Mouse (Mus musculus) cerebellum, adult 9-10 months (tissue): ENCODE measurements at regions not wholly inside any gene's neighbourhood (a gene's known extent, or its start where the extent isn't known, plus 50 kb on each side); places are given as distances from the start of the nearest gene placed in this dataset.
A peak's percentile ranks its signal among the peaks of the same experiment; 100 is the strongest.

Experiments used
- DNase-seq: peaks from one replicate; pipeline ENCODE4 v3.0.0; 2022

DNA sequence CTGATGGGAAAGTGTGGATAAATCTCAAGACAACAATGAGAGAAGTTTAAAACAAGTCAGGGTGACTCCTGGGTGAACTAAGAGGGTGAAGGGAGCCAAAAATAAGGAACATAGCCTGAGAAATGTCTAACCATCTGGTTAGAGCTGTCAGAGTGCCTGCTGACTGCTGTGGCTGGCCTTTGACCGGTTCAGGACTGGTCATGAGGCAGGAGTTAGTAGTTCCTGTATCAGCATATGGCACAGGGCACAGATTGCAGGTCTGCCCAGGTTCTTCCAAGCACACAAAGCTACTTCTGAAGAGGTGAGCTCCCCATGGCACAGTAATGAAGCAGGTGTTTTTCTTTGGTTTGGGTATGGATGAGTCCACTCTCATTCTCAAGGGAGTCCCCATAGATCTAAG lies 302.0 kb downstream of the Cd109 start:
- DNase-seq: no peak

DNA sequence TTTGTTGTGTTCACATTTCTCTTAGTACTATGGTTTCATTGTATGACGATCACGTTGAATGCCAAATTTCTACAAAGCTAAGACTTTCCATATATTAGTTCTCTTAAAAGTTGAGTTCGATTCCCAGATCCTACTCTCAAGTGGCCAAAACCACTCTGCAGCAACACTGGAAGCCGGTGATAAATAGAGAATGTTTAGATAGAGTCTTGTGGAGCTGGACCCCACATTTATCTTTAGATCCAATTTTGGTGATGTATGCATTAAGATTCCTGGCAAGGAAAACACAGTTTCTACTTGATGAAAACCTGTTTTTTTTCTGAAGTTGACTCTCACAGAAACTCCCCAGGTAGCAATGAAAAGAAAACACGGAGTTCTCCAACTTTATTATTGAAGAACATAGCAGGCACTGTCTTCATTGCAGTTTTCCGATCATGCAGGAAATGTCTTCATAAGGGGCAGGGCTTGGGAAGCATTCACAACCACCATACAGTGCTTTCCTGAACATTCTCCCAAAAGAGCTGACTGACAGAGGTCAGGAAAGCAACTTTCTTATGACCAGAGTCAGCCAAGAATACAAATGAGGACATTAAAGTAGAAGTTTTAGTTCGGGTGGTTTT lies 310.7 kb downstream of the Cd109 start:
- DNase-seq: no peak

DNA sequence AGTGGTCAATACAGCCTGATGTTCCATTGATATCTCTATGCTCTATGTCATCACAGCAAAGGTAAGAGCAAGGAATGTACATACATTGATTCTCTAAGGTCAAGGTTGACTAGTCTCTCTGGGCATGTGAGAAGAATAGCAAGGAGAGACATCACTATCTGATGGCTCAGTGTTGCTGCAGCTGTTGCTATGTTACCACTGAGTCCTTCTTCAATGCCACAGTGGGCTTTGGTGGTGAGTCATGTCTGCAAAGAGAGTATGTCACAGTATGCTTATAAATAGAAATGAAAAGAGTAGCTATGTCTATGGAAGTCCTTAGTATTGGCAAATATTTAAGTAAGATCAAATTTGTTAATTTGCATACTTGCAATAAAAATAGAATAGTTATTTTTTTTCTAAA lies 326.3 kb downstream of the Cd109 start:
- DNase-seq: no peak

DNA sequence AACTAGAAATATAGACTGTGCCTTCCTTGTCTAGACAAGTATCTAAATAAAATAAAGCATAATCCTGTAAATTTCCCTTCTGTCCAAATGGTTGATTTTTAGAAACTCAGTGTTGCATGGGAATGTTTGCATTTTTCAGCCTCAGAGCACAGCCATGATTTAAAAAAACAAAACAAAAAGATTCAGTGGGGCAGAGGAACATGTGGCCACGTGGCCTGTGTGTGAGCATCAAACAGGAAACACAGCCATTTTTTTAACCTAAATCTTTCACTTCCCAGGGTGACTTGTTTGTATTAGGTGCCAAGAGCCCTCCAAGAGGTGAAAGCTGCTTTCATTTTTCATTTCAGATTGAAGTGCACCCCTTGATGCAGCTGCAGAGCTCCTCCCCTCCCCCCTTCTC lies 349.5 kb downstream of the Cd109 start:
- DNase-seq: no peak

DNA sequence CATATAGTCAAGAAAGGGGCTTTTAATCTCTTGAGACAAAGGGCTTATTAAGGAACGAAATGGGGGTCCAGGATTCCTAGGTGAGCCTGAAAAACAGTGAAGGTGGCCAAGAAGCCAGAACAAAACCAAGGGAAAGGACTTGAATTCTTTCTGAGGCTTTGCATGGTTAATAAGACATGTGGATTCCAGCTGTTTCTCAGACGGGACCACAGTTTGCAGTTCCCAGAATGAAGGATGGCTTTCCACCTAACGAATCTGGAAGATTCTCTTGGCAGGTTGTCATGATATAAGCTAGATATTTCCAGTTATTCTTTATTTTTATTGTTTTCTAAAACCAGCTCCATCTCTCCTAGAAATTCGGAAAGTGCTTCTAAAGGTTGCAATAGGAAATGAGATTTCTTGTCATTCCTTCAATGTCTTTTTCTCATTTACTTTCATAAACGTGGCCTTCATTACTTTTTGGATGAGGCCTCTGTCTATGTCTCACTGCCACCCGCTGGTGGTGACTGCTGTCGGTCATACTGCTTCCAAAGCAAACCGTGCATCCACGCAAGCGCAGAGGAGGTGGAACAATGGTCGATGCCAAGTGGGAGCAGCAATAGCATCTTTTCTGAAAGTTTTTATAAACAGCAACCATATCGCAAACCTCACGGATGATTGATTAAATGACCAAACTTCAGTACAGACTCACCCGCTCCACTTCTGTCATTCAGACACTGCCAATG lies 350.0 kb downstream of the Cd109 start:
- peak; percentile 38 for DNase-seq

DNA sequence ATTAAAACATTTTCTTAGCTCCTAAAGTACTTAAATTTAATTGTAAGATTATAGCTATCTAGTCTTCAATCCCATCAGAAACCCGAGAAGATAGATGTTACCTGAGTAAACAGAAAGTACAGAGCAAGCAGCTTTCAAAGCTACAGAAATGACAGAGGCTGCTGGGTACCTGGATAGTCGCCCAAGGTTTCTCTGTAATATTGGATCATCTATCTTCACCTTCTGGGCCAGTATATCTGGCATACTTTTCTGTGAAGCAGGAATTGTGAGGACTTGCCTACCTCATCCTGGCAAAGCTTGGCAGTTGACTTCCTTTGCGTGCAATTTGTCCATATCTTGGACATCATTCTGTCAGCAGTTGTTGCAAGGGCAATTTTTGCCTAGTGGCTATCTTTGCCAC lies 356.4 kb downstream of the Cd109 start:
- peak; percentile 46 for DNase-seq

DNA sequence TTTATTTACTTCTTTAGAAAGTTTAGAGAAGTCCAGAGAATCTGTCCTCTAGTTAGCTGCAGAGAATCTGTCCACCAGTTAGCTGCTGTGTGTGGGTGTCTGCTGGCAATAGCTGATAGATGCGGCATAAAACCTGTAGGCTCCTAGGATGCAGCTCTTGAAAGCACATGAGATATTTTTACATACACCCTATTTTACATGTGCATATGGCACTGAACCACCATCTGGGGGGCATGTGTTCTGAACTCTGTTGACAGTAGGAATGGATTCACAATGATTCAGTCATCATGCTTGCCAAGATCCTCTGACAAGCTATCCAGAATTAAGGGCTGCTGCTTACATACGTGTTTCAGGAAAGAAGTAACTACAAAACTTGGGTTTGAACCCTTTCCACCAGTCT lies 368.4 kb downstream of the Cd109 start:
- no peak for DNase-seq

DNA sequence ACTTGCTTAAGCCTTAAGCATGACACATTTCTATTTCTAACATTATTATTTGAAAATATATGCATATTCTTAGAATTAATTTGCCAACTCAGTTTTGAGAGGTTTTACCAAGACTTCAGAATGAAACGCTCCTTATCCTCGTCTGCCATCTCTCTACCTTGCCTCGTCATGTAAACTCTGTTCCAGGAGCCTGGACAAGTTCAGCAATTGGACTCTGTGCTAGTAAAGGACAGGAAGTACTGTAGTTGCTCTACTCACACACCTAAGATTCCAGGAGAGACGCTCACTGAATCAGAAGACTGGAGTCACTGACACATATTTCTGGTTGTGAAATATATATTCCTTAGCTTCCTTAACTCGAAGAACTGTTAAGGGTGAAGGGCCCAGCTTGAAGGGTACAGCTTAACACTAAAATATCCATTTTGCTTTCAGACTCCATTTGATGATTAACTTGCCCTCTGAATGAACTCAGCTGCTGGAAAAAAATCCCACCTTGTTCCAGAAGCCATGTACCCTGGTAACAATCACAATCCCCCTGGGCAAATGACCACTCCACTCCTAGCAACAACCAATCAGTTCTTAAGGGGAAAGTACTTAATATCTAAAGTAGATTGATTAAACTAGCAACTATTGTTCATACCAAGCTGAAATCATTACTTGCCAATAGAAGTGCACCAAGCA lies 370.0 kb downstream of the Cd109 start:
- DNase-seq: no peak

DNA sequence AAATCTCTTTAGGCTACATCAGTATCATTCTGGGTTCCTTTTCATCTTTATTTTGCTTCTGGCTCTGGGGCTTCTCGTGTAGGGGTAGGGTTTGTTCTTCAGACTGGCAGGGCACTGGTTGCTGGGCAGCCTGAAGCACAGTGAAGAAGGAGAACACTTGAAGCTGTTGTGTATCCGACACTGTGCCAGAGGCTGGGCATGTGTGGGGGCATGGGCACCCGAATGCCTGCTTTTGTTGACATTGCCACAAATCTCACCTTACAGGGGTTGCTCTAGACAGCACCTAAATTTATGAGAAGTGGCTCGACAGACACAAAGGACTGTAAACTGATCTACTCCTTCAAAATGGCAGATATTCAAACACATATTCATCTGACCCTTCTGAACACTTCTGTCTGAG lies 376.0 kb downstream of the Cd109 start:
- DNase-seq: no peak

DNA sequence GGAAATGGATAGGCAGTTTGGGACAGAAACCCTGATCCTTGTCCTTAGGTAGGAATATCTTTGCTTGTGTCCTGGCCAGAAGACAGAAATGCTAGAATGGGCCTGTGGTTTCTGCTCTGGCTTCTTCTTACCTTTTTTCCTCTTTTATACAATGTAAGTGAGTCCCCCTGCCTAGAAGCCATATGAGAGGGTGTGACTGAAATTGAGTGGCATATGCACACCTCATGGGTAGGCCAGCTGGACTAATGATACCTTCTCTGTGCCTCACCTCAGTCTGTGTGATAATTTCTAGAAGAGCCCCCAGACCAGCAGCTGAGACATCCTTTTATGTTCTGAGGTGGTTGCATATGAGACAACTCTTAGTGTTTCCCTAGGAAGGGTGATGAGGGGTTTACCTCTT lies 385.7 kb downstream of the Cd109 start:
- no peak for DNase-seq

DNA sequence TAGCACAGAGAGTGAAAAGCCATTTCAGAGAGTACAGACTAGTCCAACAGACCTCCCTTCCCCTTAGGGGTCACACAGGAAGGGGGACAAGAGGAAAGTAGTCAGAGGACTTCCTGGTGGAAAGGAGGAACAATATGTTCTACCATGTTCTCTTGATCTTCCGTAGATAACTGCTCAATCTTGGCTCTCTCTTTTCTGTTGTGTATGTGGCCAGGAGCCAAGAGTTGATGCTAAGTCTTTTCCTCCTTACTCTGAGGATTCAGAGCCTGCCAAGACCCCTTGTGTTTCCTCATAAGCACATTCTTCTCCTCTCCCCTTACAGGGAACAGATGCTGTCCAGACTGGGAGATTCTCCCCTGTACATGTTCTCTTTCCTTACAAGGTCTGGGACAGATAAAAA lies 386.6 kb downstream of the Cd109 start:
- no peak for DNase-seq

DNA sequence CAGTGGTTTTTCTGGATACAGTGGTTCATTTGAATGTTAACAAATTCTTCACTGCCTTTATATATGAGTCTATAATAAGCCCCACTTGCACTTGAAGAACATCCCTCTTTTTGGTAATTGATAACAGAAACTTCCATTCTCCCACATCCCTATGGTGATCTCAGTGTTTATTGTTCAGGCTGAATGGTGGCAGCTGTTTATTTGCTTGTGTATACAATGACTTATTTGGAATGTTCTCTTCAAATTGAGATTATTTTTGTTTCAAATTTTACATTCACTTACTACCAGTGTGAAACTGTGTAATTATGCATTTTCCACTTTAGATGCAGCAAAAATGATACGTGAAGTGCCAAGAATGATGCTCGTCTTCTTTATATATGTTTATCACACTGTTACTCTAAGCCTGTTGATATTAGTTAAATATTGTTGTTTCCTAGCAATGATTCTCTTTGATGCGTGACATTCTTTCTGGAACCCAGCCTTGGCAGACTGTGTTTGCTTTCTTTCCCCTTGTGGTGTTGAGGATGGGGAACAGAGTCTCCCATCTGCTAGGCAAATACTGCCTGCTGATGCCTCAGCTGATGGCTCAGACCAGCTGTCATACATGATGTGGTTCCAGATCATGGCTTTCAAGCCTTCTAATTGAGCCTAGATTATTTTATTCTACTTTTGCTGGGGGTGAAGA lies 389.1 kb downstream of the Cd109 start:
- DNase-seq: peak; percentile 92

DNA sequence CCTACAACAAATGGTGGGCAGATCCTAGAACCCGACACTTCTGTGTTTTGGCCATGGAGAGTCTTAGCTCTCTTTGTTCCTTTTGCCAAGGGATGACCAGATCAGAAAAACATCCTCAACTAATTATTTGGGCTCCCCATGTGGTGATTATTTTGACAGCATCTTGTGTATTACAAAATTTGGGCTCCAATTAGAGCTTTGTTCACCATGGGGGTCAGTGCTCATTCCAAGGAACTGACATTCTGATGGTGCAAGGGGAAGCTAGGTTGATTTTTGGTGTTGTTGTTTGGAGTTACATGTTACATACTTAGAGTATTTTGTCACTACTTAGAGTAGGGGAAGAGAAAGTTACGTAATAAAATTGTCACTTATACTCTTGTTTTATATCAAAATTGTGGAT lies 406.9 kb downstream of the Cd109 start:
- peak; percentile 75 for DNase-seq

DNA sequence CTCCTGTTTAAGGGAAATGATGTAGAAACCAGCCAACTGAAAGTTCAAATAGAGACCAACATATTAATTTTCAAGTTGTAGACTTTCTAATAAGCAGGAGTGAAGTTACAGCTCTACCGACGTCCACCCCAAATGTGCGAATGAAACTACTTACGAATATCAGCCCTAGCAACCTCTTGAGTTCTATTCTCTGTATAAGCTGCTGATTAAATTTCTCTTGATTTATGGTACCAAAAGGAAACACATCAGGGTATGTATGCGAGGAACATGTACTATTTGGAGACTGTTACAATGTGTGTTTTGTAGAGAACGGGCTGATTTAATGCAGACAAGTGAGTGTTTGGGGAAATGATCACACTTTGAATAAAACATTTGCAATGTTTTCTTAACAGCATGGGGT lies 412.9 kb downstream of the Cd109 start:
- DNase-seq: no peak

DNA sequence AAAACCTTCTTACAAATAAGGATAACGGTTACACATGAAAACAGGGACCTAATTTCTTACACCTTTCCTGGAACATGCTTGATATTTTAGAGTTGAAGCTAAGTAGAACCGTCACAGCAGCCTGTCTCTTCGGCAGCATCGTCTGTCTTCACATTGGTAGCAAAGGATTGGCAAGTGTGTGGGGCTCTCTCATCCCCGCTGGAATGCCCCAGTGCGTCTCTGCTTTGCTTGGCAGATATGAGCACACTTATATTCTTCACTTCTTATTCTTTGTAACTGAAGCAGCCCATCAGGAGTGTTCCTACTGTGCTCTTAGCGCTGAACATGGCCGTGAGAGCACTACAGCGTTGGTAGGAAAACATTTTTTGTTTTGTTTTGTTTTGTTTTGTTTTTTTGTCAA lies 414.1 kb downstream of the Cd109 start:
- DNase-seq: no peak

DNA sequence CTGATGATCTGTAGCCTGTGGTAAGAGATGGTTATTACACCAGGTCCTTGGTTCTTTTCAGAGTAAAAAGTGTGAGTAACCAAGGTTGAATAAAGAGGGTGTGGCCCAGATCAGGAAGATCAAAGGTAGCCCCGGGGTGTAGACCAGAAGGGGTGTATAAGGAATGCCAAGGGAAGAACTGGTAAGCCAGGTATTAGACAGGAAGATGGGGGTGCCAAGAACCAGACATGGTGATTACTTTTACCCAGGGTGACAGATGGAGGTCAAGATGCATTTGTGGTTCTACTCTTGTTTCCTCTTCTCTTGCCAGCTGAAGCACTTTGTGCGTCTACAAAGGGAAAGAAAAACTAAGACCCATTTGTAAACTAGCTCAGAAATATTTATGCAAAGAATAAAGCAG lies 420.3 kb downstream of the Cd109 start:
- DNase-seq: peak; percentile 76

DNA sequence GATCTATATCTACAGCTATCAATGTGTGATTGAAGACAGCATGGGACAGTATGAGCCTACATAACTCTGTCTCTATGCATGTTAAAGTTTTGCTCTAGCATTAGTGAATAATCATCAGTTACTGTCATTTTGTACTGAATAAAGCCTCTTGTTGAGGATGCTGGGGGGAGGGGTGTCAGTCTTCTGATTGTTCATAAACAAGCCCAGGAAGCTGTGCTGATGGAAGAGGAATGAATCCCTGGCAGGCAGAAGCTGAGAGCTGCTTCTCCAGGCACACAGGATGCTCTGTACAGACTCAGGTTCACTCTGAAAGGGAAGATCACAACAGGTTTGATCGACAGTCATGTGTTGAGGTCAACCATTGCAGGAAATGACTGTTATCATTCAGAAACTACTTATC lies 421.7 kb downstream of the Cd109 start:
- DNase-seq: peak; percentile 43

DNA sequence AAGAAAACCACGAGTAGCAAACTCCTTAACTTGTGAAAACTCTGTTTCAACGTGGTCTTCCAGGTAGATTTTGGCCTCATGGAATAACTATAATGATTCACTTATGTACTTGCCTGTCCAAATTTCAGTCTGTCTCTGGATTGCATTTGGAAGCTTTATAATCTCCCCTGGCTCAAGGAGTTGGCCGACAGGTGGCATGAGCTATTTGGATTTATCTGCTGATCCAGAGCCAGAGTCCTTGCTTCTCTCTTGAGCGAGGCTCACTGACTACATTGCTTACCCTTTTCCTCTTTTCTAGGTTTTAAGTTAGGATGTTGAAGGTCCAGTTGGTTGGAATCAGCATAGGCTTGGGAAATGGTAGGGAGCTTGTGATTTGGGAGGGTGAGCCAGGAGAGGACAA lies 423.6 kb downstream of the Cd109 start:
- DNase-seq: peak; percentile 82

DNA sequence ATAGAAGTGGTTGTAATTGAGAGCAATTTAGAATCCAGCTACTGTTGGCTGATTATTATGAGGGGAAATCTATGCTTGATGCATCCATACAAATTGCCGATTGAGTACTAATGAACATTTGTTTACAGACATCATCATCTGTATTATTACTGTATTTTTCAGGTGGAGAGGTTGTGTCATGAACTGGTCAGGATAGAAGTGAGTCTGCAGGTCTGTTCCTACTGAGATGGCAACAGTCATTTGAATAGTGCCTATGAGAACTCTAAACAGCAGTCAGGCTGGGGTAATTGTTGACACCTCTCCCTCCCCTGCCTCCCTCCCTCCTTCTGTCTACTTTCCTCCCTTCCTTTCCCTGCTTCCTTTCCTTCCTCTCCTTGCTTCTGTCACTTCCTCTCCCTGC lies 429.0 kb downstream of the Cd109 start:
- DNase-seq: no peak

DNA sequence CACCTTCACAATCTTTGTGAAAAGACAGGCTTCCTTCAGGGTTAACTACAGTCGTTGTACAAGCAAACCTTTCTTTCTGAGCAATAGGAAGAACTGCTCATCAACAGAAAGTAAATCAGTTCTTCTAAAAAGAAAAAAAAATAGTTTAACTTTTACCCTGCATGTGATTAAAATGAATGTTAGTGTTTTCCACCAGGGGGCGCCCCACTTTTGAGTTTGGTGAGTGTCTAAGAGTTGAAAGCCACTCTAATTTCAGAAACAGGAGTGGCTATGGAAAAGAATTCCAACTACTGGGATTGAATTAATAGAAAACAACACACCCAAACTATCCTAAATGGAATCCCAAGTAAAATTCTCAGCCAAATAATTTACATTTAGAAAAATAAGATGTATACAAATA lies 430.0 kb downstream of the Cd109 start:
- DNase-seq: no peak

DNA sequence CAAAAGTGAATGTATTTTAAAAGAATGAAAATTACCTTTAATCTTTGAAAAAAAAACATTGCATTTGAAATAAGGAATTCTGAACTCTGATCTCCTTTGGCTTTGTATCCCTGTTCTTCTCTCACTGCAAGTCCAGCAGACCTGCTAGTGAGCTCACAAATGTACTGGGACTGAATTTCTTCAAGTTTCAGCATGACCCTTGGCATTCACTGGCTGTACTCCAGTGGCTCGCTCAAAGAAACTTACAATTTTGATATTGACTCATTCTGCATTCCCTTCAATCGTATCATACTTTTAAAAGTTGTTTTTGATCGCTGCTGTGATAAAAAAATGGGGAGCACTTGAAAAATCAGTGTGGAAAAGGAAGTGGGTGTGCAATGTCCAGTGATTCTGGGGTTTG lies 456.6 kb downstream of the Cd109 start:
- no peak for DNase-seq

DNA sequence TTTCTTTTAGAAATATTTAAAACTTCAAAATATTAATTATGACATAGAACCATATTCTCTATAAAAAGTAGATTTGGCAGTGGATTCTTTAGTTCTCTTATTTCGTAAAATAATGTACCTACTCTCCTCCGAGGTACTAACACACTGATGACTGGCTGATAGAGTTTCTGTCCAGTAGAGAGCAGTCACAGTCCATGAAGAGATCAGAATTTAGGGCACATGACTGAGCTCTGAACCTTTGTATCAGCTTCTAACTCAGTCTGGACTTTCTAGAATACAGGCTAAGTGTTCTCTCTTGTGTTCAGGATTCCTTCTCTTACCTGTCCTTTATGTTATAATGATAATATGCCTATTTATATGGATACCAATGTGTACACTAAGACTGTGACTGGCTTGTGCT lies 494.3 kb downstream of the Cd109 start:
- peak; percentile 31 for DNase-seq

DNA sequence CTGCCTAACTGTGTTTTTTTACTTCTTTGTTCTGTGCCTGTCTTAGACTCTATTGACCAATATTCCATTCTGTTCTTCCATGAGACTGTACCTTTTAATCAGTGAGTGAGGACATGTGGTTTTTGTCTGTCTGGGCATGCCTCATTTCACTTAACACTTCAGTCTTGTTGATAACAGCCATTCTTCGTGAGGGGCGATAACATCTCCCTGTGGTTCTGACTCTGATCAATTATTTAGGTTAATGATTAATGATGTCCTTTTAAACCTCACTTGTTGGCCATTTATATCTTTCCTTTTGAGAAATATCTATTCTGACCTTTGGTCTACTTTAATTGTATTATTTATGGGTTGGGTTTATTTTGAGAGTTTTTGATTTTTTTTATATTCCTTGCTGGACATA lies 496.0 kb downstream of the Cd109 start:
- DNase-seq: no peak

DNA sequence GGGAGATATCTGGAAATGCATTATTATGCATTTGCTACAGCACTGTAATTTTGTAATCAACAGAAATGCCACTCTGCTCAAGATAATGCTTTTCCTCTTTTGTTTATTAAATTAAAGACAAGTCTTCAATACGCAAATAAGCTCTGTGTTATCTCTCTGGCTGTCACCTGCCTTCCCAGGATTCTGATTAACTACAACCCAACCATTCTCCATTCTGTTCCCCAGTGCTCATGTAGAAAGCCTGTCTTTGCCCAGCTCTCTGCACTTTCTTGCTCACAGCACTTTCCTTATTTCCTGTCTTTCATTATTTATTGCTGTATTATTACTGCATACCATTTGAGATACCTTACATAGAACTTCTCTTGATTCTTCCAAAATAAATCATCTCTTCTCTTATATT lies 525.6 kb downstream of the Cd109 start:
- DNase-seq: no peak
